Mouse (Mus musculus): ENCODE data around the gene Endov. TPM values are rescaled to one million over a fixed set of nuclear protein-coding genes. Genes with fewer than 3 reads are reported as not detected.

The Endov gene
- polyA plus RNA-seq, 1 experiment: 2.5 TPM

Other genes starting within 250 kb of the Endov start
- gene Gaa, start 223.5 kb upstream of the Endov start, polyA plus RNA-seq (2012; ENCODE audit: insufficient read depth, insufficient read length, missing spikeins): 28.3 and 31.9 TPM in 2 replicates
- 54.8 and 76.2 TPM in 2 replicates for gene Eif4a3, start 191.3 kb upstream of the Endov start, polyA plus RNA-seq (2012; ENCODE audit: insufficient read depth, insufficient read length, missing spikeins)
- not detected in 2 replicates for gene Card14, start 183.6 kb upstream of the Endov start, polyA plus RNA-seq (2012; ENCODE audit: insufficient read depth, insufficient read length, missing spikeins)
- 3.8 and 7.7 TPM in 2 replicates for gene Sgsh, start 135.8 kb upstream of the Endov start, polyA plus RNA-seq (2012; ENCODE audit: insufficient read depth, insufficient read length, missing spikeins)
- 2.1 and 3.1 TPM in 2 replicates for gene Slc26a11, start 135.8 kb upstream of the Endov start, polyA plus RNA-seq (2012; ENCODE audit: insufficient read depth, insufficient read length, missing spikeins)
- 8.6 and 11.1 TPM in 2 replicates for gene Rnf213, start 98.2 kb upstream of the Endov start, polyA plus RNA-seq (2012; ENCODE audit: insufficient read depth, insufficient read length, missing spikeins)
- gene Nptx1, start 56.4 kb downstream of the Endov start, polyA plus RNA-seq (2012; ENCODE audit: insufficient read depth, insufficient read length, missing spikeins): not detected in 2 replicates
- 17.4 and 24.5 TPM in 2 replicates for gene Rptor, start 111.6 kb downstream of the Endov start, polyA plus RNA-seq (2012; ENCODE audit: insufficient read depth, insufficient read length, missing spikeins)

Measured in brown adipose tissue, adult 24 weeks (tissue).